Mouse (Mus musculus) midbrain, embryonic 16.5 days (tissue): ENCODE data around the gene Gm20795. TPM values are rescaled to one million over a fixed set of nuclear protein-coding genes. Genes with fewer than 3 reads are reported as not detected.
"Not testable (repeated sequence)": the region's sequence is repeated elsewhere in the genome, so short reads cannot be mapped to it uniquely, and the experiment has no call there.

Experiments
- ATAC-seq: fragments of 200-750 bp; cut with Nextera tagmentation; 2 replicates; pipeline ENCODE4 v1.8.0; 2017; ENCODE audit warnings: moderate TSS enrichment
- H3K27ac ChIP-seq: fragments of 300-500 bp; sonication (generic); 2 replicates; pipeline ENCODE4 v1.5.1; 2014; ENCODE audit warnings: mild to moderate bottlenecking, low read length, mixed read lengths
- H3K27me3 ChIP-seq: fragments of 300-500 bp; sonication (generic); 2 replicates; pipeline ENCODE4 v1.6.1; 2014; ENCODE audit warnings: low read depth, low read length, mixed read lengths; ENCODE audit not compliant: control insufficient read depth, insufficient read depth
- H3K36me3 ChIP-seq: fragments of 300-500 bp; sonication (generic); 2 replicates; pipeline ENCODE4 v1.6.1; 2014; ENCODE audit warnings: mild to moderate bottlenecking, low read length, moderate library complexity, mixed read lengths; ENCODE audit not compliant: control insufficient read depth, insufficient read depth
- H3K4me1 ChIP-seq: fragments of 300-500 bp; sonication (generic); 2 replicates; pipeline ENCODE4 v1.6.1; 2014; ENCODE audit warnings: mild to moderate bottlenecking, low read length, mixed read lengths; ENCODE audit not compliant: control insufficient read depth, insufficient read depth
- H3K4me2 ChIP-seq: fragments of 300-500 bp; sonication (generic); 2 replicates; pipeline ENCODE4 v1.6.1; 2014; ENCODE audit warnings: mild to moderate bottlenecking, low read length, mixed read lengths
- H3K4me3 ChIP-seq: fragments of 300-500 bp; sonication (generic); 2 replicates; pipeline ENCODE4 v1.5.1; 2014; ENCODE audit warnings: low read depth, mild to moderate bottlenecking, low read length, moderate library complexity, mixed read lengths
- H3K9ac ChIP-seq: fragments of 300-500 bp; sonication (generic); 2 replicates; pipeline ENCODE4 v1.6.1; 2014; ENCODE audit warnings: low read depth, low read length, mixed read lengths
- H3K9me3 ChIP-seq: fragments of 300-500 bp; sonication (generic); replicated peaks from 2 replicates; pipeline ENCODE4 v1.6.1; 2014; ENCODE audit warnings: mild to moderate bottlenecking, low read length, mixed read lengths; ENCODE audit not compliant: control insufficient read depth, poor library complexity, severe bottlenecking
- WGBS: fragments of 180-500 bp; shearing (Covaris S2); extraction: QIAGEN DNeasy Blood & Tissue Kit; methylation state at CpG from one replicate; pipeline ENCODE4 v1.1.7; 2014; 5-methylcytosine and 5-hydroxymethylcytosine counted together
- polyA plus RNA-seq: library from polyadenylated mRNA; unstranded; fragments of >200 nt; fragmentation: Nextera tagmentation; extraction: Ambion mirVana; gene quantifications from 2 replicates; pipeline ENCODE4 v1.2.1, GENCODE M21; 2015

Gm20795 gene
- not detected in 2 replicates for polyA plus RNA-seq

GRCm38 (mm10) chrY:40804614-40805013 lies at the start of gene Gm20795:
Gene Gm20795 (plus strand): TSS chrY:40804914.
- H3K4me2 ChIP-seq, H3K36me3 ChIP-seq, H3K4me1 ChIP-seq, H3K4me3 ChIP-seq, H3K27ac ChIP-seq, H3K9me3 ChIP-seq, ATAC-seq, H3K27me3 ChIP-seq, H3K9ac ChIP-seq: not testable (repeated sequence)

GRCm38 (mm10) chrY:40775665-40776064 lies 29.0 kb upstream of the Gm20795 start, which contains the start of gene Gm21797:
Gene Gm21797 (minus strand): TSS chrY:40775765.
- H3K4me1 ChIP-seq, H3K27ac ChIP-seq, H3K4me2 ChIP-seq, H3K27me3 ChIP-seq, H3K36me3 ChIP-seq, H3K9me3 ChIP-seq, H3K4me3 ChIP-seq, H3K9ac ChIP-seq, ATAC-seq: not testable (repeated sequence)
- no CpG with 5 or more reads among the region's 3 CpGs for WGBS

Other genes with a start within 250 kb of the Gm20795 start
- not detected in 2 replicates for gene Gm21852, start 152.9 kb upstream of the Gm20795 start, polyA plus RNA-seq
- not detected in 2 replicates for gene Gm21797, start 29.1 kb upstream of the Gm20795 start, polyA plus RNA-seq